Mouse (Mus musculus): ENCODE measurements around the gene Rhbdl1.

DNA sequence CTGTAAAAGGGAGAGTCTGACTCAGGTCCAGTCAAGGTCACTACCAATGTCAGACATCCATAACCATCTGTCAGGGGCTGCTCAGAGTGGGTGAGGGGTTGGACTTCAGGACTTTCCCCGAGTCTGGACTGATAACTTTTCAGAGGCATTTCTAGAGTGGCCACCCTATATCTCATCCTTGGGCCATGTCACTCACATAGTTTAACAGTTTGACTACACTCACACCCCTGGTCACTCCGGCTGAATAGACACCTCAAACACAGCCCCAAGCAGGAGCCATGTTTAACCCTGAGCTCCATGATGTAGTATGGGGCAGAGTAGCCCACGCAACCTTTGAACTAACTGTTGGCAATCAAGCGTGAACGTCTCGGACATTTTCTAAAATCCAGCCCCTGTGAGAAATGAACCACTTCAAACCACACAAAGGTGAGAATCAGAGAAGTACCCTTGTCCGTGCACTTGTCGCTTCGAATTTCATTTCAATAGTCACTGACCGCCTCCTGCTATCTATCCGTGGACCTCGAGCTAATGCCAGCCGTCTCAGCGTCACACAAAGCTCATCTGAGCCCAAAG is 37.1 kb upstream of the Rhbdl1 start:
- TF ChIP-seq POLR2A (IDR thresholded peaks at IDR 0.05; ENCODE audit: borderline replicate concordance, low read depth, low read length) (no peak), CTCF (IDR thresholded peaks at IDR 0.05; ENCODE audit: low read depth, low read length) (no peak)
